Mouse (Mus musculus): Measurements from ENCODE around the gene Sesn2. TPM values are rescaled to one million over a fixed set of nuclear protein-coding genes. Genes with fewer than 3 reads are reported as not detected.
"Not testable (repeated sequence)": the region's sequence is repeated elsewhere in the genome, so short reads cannot be mapped to it uniquely, and the experiment has no call there.

The Sesn2 gene
- 10 to 100 TPM; 12.8 to 13.5 TPM for total RNA-seq (2021)

DNA sequence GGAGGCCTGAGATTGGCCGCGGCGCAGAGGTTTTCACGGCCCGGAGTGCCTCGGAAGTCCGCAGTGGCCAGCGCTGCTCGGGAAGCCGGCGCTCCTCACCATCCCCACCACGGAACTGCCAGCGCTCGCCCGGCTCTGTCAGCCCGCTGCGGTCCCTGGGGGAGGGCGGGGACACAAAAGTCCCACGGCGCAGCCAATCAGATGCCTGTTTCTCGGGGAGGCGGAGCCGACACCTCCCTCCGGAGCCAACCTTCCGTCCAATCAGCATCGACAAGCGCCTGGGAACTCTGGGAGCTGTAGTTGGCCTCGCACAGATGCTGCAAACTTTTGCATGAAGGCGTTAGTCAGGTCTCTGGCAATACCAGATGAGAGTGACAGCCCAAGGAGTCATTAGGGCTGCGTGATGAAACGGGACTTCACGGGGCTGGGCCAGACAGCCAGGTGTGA is at the start of gene Sesn2:
Sesn2 (minus strand) TSS at position 150 of the 447 bp plus-strand sequence.
- peak; percentile 96 to 97 for DNase-seq

DNA sequence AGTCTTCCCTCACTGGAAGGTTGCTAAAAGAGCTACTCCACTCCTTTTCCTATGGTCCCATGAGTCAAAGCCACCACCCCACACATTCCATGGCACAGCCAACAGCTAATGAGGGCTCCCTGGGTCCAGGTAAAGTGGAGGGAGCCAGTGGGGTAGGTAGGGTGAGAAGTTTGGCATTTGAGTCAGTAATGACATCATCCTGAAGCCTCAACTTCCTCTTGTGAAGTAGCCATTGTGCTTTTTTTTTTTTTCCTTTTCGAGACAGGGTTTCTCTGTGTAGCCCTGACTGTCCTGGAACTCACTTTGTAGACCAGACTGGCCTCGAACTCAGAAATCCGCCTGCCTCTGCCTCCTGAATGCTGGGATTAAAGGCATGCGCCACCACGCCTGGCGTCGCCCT is 45.2 kb upstream of the Sesn2 start:
- not testable (repeated sequence) for DNase-seq

DNA sequence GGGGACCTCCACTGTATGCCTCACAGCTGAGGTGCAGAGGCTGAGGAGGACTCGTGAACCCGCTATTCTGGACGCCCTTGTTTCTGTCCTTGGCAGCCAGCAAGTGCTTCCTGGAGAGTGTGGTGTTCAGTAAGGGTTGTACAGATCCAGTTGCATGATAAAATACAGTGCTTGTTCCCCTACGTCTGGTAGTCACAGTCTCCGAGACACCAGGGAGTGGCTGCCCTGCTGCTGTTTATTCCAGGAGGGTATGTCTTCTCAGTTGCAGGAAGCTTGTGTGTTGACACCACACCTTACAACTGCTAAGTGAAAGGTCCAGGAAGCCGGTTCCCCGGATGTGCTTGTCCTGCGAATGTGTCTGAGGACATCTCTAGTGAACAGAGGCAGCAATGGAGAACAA is 44.4 kb upstream of the Sesn2 start:
- no peak for DNase-seq

DNA sequence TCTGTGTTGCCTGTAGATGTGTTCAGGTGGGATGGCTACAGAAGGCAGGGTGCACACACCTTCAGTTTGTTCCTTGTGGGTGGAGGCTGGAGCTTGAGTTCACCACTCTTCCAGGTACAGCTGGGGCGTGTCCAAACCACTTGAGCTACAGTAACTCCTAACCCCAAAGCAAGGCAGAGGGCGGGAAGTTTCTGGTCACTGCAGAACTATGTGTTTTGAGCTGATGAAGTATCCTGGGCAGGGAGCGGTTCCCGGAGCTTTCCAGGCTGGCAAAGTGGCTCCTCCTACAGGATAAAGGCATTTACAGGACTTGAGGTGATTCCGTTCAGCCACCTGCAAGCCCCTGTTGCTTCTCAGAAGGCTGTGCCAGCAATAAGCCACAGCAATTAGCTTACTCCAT is 43.9 kb upstream of the Sesn2 start:
- DNase-seq, result no peak

DNA sequence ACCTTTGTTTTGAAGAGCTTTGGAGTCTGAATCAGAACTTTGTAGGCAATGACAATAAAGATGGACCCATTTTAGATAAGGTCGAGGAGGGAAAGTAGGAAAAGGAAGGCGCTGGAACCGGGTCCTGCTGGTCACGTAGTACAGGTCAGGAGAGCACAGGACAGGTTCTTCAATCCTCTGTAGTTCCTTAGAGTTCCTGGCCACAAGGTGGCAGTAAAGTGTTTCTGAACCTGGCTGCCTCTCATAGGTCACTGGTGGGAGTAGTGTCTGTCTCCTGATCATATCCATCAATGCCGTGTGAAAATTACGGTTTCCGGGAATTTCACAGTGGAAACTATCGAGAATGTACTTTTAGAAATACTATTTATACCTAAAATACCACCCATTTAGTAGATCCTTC is 35.5 kb upstream of the Sesn2 start:
- peak; percentile 37 to 54 for DNase-seq

DNA sequence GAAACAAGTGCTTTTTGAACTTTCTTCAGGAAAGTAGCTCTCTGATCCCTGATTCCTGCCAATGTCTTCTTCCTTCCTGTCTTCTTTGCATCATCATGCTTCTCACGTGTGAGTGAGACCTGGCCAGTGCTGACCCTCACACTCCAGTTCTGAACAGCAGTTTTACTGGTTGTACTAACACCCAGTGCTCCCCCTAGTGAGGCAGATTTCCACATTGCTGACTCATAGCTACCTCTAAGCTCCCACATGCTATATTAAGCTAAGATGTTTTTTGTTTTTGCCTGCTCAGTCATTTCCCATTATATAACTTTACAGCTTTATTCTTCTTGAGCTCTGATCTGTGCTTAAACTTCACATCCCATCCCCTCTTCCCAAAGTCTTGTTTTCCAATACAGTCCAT is 32.4 kb upstream of the Sesn2 start:
- no peak for DNase-seq

DNA sequence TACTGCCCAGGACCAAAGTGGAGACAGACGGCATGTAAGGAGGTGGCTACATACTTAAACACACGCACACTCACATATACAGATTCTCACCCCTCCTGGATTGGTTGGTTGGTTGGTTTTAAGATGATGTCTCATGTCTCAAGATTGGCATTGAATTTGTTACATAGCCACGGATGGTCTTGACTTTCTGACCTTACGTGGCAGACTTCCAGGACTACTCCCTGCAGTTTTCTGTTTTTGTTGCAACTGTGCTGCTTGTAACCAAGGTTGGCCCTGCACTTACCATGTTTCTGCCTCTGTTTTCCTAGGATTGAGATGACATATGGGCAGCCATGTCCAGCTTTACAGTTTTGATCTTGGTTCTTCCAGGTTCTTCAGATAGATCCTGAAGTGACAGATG is 31.1 kb upstream of the Sesn2 start:
- no peak for DNase-seq

DNA sequence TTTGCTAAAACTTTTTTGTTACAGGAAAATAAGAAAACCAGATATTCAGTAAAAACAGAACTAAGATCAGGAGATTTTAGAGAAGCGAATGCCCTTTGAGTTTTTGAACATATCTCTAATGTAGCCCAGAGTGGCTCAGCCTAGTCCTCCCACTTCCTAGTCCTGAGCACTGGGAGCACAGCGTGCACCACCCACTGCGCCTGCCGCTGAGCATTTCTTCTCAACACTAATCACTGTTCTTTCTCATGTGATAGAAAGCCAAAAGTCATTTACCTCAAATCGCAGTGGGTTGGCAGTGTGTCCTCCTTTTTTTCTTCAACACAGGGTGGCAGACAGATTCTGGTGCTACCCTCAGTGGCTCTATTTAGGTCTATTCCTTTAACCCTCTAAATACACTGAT is 29.2 kb upstream of the Sesn2 start:
- DNase-seq, result no peak

DNA sequence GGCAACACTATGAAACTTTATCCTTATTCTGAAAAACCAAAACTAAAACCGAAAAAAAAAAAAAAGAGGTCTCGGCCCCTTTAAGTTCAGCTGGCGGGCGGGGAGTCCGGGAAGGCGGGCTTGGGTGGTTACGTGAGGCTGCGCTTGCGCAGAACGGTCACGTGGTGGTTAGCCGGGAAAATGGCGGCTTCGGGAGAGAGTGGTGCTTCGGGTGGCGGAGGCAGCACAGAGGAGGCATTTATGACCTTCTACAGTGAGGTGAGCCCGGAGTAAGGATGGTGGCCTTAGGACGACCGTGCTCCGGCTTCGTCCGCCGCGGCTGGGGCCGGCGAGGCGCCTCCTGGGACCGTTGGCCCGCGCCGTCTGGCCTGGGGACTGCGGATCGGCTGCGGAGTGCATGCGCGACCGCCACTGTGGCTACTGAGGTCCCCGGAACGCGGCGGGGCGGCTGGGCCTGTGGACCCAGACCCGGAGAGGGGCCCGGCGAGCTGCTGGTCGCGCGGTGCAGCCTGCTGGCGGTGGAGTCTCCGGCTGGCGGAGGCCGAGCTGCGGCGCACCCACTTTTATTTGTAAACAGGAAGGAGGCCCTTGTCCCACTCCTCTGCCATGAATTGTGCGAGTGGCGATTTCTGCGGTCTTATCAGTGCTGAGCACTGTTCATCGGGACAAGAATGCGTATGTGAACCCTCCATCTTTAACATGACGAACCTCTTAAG is 25.3 kb upstream of the Sesn2 start, which contains the start of gene Dnajc8:
Dnajc8 (plus strand) TSS at position 145 of the 716 bp plus-strand sequence.
- peak; percentile 91 to 92 for DNase-seq

DNA sequence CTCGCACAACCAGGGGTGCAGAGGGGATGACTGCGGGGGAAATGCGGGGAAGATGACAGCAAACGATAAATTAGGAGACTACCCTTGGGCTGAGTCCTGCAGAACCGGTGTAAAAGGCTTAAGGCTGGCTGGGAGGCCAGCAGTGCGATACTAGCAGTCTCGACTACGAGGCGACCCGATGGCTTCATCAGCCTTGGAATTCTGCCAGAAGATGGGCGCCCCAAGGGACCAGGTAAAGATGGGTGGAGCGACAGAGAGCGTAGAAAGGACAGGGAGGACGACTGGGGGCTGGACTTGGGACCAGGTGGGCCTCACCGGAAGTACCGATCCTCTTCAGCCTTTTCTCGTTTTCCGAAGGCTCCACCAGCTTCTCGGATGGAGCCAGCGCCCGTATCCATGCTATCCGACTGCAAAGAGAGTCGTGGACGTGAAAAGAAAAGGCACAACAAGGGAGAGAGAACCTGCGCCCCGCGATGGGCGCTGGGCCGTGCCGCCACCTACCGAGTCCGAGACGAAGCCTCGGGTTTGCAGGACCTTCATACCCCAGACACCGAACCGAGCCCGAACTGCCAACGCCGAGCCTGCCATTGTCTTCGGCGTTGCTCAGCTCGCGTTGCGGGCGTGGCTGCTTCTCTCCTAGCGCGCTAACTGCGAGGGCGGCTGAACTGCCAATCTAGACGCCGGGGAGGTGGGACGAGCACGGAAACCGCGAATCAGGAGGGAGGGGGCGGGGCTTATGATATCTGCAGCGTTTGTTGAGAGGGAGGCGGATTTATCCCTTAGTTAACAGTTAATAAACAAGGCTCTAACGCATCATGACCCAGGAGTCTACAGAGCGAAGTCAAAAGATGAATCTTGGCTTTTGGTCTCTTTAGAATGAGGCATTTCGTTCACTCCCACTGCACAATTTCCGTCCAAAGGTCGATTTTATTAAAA is 22.9 kb upstream of the Sesn2 start, which contains the start of gene Atpif1:
Atpif1 (minus strand) TSS at position 679 of the 936 bp plus-strand sequence.
- peak; percentile 87 to 88 for DNase-seq

DNA sequence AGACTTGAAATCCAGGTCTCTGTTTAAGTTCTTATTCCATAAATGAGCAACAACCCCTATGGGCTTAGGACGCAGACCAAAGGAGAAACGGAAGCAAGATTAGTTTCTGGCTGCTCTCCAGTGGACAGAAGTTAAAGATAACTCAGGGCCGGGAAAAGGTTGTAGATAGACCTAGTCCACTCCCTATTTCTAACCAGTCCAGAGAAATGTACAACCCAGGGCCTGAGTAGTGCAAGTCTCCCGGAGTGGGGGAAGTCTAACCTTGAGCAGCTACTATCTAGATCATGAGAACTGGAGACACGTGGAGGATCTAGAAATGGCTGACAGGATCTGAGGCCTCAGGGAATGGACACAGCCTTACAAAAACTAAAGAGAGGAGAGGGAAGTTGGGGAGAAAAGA is 22.2 kb upstream of the Sesn2 start:
- no peak for DNase-seq

DNA sequence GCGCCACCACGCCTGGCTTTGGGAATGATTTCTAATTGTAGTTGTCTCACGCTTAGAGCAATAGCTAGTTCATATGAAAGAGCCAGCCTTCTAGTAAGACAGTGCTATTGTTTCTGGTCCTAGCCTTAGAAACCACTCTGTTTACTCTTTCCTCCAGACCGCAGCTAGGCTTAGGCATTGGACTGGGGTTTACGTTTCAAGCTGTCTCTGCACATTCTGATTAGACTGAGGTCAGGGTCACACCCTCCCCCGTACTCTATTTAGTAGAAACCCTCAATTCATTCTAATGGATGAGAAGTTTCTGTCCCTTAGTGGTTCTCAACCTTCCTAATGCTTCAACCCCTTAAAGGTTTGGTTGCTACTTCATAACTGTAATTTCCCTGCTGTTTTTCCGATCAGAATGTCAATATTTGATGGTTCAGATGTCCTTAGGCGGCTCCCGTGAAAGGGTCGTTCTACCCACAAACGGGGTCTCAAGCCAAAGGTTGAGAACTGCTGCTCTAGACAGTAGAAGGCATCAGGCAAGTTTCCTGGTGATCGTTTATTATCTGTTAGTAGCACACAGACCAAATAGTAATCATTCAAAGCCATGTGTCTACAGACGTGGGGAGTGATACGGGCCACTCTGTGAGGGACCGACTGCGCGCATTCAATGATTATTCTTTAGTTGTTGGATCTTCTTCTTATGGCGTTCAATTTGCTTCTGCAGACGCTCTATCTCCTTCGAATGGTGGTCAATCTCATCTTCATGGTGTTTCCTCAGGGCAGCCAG is 19.9 kb upstream of the Sesn2 start:
- DNase-seq, result no peak

DNA sequence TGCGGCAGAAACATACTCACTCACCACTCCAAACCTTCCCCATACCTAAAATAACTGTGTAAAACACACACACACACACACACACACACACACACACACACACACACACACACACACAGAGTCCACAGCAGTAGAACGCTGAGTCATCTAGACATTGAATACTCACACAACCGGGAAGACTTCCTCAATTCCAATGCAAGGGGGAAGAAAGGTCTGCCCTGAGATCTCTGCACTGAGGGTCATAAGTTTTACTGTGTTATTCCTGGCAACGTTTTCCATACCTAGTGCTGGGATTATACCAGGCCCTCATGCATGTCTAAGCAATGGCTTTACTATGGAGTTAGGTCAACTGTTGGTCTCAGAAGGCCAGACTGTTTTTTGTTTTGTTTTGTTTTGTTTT is 19.0 kb upstream of the Sesn2 start:
- no peak for DNase-seq

DNA sequence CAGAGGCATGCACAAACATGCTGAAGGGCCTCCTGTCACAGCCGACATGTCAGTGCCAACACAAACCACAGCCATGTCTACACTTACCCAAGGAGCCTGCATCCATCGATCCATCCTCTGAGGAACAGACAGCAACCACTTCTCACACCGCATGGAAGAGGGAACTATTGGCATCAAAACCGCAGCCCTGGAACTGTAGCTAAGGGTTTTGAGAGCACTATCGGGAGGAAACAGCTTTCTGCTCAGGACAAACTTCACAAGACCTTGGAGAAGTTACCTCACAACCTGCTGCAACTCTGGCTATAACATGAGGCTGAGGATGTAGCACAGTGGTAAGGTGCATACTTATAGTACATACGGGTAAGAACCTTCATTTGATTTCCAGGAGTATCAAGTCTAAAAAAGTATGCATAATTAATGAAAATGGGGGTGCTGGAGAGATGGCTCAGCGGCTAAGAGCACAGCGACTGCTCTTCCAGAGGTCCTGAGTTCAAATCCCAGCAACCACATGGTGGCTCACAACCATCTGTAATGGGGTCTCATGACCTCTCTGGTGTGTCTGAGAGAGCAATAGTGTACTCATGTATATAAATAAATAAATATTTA is 17.7 kb upstream of the Sesn2 start:
- DNase-seq, result no peak

DNA sequence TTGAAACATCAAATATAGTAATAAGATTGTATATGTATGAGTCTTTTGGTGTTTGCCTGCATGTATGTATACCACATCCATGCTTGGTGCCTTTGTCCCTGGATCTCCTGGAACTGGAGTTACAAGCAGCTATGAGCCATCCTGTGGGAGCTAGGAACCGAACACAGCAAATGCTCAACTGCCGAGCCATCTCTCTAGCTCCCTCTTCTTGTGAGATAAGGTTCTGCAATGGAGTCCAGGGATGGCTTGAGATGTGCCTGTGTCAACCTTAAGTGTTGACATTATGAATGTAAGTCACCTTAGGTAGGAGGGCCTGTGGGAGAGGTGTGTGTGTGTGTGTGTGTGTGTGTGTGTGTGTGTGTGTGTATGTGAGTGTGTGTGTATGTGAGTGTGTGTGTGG is 16.4 kb upstream of the Sesn2 start:
- DNase-seq, result no peak

DNA sequence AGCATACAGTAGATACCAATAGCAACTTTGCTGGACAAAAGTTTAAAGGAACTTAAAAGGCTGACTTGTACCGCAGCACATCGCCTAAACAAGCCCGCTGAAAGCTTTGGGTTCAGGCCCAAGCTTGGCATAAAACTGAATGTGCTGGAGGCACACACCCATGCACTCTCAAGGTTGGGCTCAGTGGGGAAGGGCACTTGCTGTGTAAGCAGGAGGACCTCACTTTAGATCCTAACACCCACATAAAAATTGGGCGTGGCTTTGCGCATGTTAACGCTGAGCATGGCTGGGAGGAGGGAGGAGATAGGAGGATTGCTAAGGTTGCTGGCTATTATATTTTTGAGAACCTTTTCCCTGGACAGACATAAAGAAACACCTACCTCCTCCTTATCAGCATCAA is 14.5 kb upstream of the Sesn2 start:
- no peak for DNase-seq

DNA sequence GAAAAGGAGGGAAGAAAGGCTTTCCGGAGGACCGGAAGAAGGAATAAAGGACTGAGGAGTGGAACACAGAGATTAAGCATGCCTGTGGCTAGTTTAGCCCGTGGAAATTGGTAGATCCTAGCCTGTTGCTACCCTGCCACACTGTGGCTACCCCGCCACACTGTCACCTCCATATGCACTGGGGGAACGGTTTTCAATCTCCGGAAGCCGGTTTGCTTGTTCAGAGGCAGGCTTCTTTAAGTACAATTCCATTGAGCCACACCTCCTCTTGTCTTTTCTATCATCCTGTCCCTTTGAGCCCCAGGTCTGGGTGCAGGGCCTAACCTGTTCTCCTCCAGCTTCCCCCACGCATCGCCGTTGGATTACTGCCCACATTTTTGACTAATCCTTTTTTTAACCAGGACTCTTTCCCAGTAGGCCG is 14.0 kb upstream of the Sesn2 start:
- DNase-seq, result no peak

DNA sequence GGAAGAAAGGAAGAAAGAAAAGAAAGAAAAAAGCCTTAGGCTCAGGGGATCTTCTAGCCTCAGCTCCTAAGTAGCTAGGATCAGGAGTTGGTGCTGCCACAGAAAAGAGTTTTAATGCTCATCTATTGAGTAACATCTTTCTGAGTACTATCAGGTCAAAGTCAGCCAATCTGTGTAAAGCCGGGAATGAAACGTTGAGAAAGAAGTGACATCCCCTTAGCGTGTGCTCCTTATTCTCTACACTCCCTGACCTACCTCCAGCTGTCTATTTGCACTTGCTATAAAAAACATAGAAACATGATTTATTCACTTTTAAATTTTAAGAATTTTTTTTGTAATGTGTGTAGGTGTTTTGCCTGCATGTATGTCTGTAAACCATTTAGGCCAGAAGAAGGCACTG is 8.9 kb upstream of the Sesn2 start:
- no peak for DNase-seq

DNA sequence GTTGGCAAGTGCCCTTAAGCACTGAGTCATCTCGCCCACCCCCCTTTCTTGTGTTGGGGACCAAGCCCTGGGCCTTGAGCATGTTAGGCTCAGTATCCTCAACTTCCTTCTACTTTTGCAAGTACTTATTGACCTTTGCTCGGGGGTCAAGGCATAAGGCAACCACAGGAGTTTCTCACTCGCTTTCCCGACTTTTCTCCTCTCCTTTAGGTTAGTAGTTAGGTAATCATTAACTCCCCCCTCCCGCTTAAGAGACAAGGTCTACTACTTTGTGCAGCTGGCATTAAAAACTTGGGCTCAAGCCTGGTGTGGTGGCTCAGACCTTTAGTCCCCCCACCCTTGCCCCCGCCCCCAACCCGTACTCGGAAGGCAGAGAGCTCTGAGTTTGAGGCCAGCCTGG is 7.8 kb upstream of the Sesn2 start:
- DNase-seq, result no peak

DNA sequence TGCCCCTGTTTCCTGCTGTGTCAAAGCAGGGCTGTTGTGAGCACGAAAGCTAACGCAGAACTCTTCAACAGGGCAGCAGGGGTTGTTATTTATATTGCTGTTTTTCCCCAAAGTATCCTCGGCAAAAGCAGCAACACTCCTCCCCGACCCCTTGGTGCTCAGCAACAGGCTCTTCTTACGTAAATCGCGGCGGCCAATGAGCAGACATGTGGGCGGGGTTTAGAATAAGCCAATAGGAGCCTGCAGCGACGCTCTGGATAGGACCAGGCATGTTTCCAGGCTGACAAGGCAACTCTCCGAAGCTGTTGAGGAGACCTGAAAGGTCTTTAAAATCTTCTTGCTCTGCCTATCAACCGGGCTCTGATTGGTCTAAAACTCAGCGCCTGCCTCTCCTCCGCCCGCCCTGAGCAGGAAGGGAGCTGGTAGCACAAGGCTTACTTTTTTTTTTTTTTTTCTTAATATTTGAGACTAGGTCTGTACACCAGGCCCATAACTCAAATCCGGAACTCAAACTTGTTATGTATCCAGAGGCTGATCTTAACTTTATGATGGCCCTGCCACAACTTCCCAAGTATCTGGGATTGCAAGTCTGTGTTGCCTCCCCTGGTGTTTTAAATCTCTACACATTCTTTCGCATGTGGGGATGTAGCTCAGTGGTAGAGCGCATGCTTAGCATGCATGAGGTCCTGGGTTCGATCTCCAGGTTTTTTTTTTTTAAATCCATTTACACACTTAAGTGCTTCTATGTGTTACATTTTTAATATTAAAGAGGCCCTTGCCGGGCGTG is 5.3 kb upstream of the Sesn2 start:
- DNase-seq, result peak; percentile 84 to 87

DNA sequence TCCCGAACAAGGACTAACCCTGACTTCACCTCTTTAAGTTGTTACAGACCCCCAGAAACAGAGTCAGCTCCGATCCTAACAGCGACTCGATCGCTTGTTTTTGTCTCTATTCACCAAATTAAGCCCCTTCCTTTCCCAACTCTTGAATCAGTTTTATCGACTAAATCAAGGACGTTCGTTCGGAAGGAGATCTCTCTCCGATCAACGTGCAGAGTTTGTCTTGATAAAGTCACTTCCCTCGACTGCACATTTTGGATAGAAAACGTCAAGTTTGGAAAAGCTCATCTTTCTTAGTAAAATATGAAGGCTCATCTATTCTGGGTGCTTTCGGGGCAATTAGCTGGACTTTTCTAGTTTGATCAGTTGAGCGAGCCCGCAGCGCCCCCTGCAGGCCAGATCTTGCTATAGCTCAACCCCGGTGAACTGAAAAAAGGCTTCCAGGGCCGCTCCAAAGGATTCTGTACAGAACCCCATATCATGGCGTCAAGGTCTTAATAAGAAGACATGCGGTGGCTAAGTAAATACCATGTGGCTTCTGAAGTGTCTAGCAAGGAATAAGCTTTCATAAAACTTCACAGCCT is 4.3 kb upstream of the Sesn2 start:
- peak; percentile 78 to 84 for DNase-seq

All from layer of hippocampus, postnatal 36 days (tissue).